Mouse (Mus musculus): ENCODE data around the gene 1810043G02Rik. TPM values are rescaled to one million over a fixed set of nuclear protein-coding genes. Genes with fewer than 3 reads are reported as not detected.

Gene 1810043G02Rik
- total and polyA plus RNA-seq, 3 experiments: 9.3 to 15.6 TPM; not detected in 1

- Histone ChIP-seq H3K36me3 (ENCODE audit: control insufficient read depth in 1 of 2, insufficient read depth in 2 of 2, low read length in 2 of 2) (no peaks in the 10 kb centered on the region), H3K4me1 (ENCODE audit: control insufficient read depth in 1 of 2, insufficient read depth in 2 of 2, low read length in 2 of 2) (peaks cover 0 to 8% of the 10 kb centered on the region in 2 experiments; a peak in 2 of 4 replicates), H3K27ac (ENCODE audit: control insufficient read depth, low read depth, low read length) (no peak overlapping the region), H3K79me2 (ENCODE audit: control insufficient read depth, insufficient read depth, low read length, poor library complexity) (no peaks in the 10 kb centered on the region), H3K9me3 (replicated peaks; ENCODE audit: insufficient read depth, low read length) (no peaks in the 10 kb centered on the region), H3K27me3 (ENCODE audit: control insufficient read depth in 1 of 2, insufficient read depth in 2 of 2, low read length in 2 of 2) (no peaks in the 10 kb centered on the region; a peak in 1 of 4 replicates), H3K4me3 (ENCODE audit: control insufficient read depth in 1 of 2, insufficient read depth in 1 of 2, low read depth in 2 of 2, low read length in 2 of 2) (no peak overlapping the region), H3K9ac (ENCODE audit: control insufficient read depth, low read depth, low read length, poor library complexity, severe bottlenecking) (no peak overlapping the region)
- DNase-seq (ENCODE audit: low read depth, low spot score): no peak
- TF ChIP-seq RCOR1 (IDR thresholded peaks at IDR 0.05; ENCODE audit: low read depth, low read length) (no peak), MYB (IDR thresholded peaks at IDR 0.05; ENCODE audit: low read depth, low read length) (no peak), BHLHE40 (IDR thresholded peaks at IDR 0.05; ENCODE audit: borderline replicate concordance, low read depth, low read length) (no peak), GABPA (IDR thresholded peaks at IDR 0.05; ENCODE audit: low read depth, low read length) (no peak), ETS1 (IDR thresholded peaks at IDR 0.05; ENCODE audit: low read depth, low read length) (no peak), POLR2AphosphoS2 (IDR thresholded peaks at IDR 0.05; ENCODE audit: low read length) (no peak)
Observed at GRCm38 (mm10) chr10:78015489-78015888, 37.2 kb downstream of the 1810043G02Rik start.

GRCm38 (mm10) chr10:78016366-78016765 lies 38.0 kb downstream of the 1810043G02Rik start:
- Histone ChIP-seq H3K4me3 (ENCODE audit: control insufficient read depth in 1 of 2, insufficient read depth in 1 of 2, low read depth in 2 of 2, low read length in 2 of 2) (no peak overlapping the region), H3K27me3 (ENCODE audit: control insufficient read depth in 1 of 2, insufficient read depth in 2 of 2, low read length in 2 of 2) (no peaks in the 10 kb centered on the region; a peak in 1 of 4 replicates), H3K27ac (ENCODE audit: control insufficient read depth, low read depth, low read length) (no peak overlapping the region), H3K4me1 (ENCODE audit: control insufficient read depth in 1 of 2, insufficient read depth in 2 of 2, low read length in 2 of 2) (peaks cover 0 to 6% of the 10 kb centered on the region in 2 experiments; a peak in 2 of 4 replicates), H3K79me2 (ENCODE audit: control insufficient read depth, insufficient read depth, low read length, poor library complexity) (no peaks in the 10 kb centered on the region), H3K9me3 (replicated peaks; ENCODE audit: insufficient read depth, low read length) (no peaks in the 10 kb centered on the region), H3K36me3 (ENCODE audit: control insufficient read depth in 1 of 2, insufficient read depth in 2 of 2, low read length in 2 of 2) (no peaks in the 10 kb centered on the region), H3K9ac (ENCODE audit: control insufficient read depth, low read depth, low read length, poor library complexity, severe bottlenecking) (no peak overlapping the region)
- no peak for DNase-seq (ENCODE audit: low read depth, low spot score)
- TF ChIP-seq UBTF (IDR thresholded peaks at IDR 0.05; ENCODE audit: borderline replicate concordance, insufficient read depth, low read depth, low read length) (no peak), ZMIZ1 (IDR thresholded peaks at IDR 0.05; ENCODE audit: low read depth, low read length) (no peak), ELF1 (IDR thresholded peaks at IDR 0.05; ENCODE audit: low read depth, low read length) (no peak), E2F4 (IDR thresholded peaks at IDR 0.05; ENCODE audit: borderline replicate concordance, low read depth, low read length) (no peak), GABPA (IDR thresholded peaks at IDR 0.05; ENCODE audit: low read depth, low read length) (no peak), SIN3A (IDR thresholded peaks at IDR 0.05; ENCODE audit: low read length) (no peak), USF1 (IDR thresholded peaks at IDR 0.05; ENCODE audit: low read depth, low read length) (no peak), NRF1 (IDR thresholded peaks at IDR 0.05; ENCODE audit: insufficient read depth, low read depth, low read length, poor library complexity, severe bottlenecking) (no peak), MAX (IDR thresholded peaks at IDR 0.05; ENCODE audit: low read length) (no peak), TBP (IDR thresholded peaks at IDR 0.05; ENCODE audit: low read depth, low read length) (no peak), ETS1 (IDR thresholded peaks at IDR 0.05; ENCODE audit: low read depth, low read length) (no peak)
